Mouse (Mus musculus) B cell, adult 2 months (primary cell): ENCODE data around the gene Kctd14.

Source experiments
- DNase-seq, 2 experiments: peaks; one replicate each; pipeline ENCODE4 v3.0.0; 2022

The Kctd14 gene

DNA sequence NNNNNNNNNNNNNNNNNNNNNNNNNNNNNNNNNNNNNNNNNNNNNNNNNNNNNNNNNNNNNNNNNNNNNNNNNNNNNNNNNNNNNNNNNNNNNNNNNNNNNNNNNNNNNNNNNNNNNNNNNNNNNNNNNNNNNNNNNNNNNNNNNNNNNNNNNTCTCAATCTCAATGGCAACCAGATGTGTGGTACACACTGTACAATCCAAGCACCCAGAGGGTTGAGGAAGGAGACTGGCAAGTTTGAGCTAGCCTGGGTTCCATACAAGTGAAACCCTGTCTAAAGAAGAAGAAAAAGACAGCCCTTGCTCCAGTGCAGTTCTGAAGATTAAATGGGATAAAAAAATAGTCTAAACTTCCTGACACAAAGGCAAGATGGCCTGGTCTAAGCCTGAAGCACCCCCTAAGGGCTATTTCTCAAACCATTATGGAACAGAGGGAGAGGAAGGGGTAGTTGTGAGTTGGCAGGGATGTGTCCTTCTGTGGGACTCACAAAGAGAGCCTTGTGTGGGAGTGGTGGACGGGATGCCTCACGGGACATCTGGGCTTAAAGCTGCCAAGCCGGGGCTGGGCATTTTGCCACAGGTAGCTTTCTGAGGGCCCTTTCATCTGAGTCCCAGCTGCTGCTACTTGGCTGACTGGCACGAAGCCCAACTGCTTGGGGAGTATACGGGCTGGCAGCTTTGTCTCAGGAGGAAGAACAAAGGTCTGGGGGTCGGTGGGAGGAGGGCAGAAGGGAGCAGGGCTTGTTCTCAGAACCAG is 4.8 kb upstream of the Kctd14 start:
- no peak for DNase-seq

- no peak for DNase-seq
Observed at GRCm38 (mm10) chr7:97447050-97447531, 4.0 kb upstream of the Kctd14 start.

- DNase-seq: no peak
Observed at GRCm38 (mm10) chr7:97452196-97452595, 1.1 kb downstream of the Kctd14 start.

DNA sequence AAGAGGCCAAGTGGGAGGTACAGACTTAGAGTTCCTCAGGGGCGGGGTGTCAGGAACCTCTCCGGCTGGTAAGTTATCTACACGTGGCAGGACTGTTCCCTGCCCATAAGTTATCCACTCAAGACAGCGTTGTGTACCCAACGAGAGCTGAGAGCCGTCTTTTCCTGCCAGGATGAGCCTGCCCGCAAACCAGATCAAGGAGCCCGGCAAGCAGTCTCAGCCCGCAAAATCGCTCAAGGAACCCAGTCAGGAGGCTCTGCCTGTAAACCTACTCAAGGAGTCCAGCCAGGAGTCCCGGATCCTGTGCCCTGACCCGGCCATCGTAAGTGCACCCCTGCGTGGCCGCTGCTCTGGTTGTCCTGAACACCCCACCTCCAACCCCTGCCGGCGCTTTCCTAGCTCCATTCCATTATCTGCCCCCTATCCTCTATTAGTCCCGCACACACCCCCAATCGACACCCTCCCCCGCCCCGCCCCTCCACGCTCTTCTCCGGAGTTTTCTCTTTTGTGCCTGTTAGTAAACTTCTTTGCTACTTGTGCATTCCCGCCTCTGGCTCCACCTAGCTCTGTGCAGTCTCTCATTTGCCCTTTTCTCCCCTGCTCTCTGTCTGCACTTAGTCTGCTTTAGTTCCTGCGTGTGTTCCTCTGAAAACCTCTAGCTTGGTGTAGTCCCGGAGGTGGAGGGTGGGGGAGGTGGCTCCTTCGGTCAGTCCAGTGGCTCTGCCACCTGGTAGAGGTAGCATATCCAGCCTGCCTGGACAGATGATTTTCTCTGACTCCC is 2.2 kb downstream of the Kctd14 start:
- peak; percentile 29 to 35 for DNase-seq

GRCm38 (mm10) chr7:97454795-97455194 is 3.7 kb downstream of the Kctd14 start:
- DNase-seq: no peak

- DNase-seq: peak; percentile 24 to 35
Observed at GRCm38 (mm10) chr7:97455577-97455976, 4.5 kb downstream of the Kctd14 start.

DNA sequence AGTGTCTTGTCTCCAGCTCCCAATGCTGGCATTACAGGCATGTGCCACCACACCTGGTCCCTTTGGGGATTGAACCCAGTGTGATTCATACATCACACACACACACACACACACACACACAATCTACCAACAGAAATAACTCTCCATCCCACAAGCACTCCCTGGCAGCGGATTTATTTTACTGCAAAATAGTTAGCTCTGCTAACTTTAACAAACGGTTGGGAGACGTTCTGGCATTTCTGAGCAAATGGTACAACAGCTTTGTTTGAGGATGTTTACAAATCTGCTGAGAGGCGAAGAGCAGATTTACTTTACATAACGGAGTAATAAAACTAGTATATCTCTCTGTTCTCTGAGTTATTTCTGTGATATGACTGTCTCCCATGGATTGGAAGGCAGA is 21.9 kb downstream of the Kctd14 start:
- DNase-seq: no peak

GRCm38 (mm10) chr7:97479349-97479748 is 28.2 kb downstream of the Kctd14 start:
- DNase-seq: no peak

DNA sequence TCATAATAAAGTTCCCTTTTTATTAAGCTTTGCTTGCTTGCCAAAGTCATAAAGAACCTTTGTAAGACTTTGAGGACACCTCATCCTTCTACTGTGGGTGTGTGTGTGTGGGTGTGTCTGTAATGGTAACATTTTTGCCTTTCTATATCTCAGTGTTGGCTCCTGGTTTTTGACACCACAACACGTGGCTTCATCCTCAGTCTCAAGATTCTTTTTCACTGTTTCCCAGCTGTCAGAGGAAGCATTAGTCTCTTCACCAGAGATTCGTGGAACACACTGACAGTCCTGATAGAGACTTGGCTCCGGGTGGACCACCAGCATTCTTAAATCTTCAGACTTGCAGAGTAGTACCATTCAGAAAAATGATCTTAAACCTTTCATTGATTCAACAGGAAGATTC is 29.2 kb downstream of the Kctd14 start:
- DNase-seq: no peak

DNA sequence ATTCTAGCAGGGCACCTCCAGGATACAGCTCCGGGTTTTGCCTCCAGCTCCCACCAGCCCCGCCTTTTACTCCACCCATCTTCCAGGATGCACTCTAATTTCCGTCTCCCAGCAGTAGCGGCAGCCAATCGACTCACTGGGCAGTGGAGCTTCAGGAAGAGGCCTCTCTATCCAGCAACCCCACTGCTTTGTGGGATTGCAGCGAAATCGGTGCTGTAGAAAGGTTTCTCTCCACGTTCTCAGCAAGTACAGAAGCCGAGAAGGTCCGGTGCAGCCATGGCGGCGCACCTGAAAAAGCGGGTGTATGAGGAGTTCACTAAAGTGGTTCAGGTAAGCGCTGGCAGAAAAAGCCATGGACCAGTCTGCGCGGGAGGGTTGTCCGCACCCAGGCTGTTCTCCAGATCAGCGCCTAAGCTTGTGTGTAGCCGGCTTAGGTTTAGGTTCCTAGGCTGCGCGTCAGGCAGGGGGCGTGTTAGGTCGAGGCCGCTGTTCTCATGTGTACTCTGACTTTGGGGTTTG is 29.8 kb downstream of the Kctd14 start, which contains the start of gene Ints4:
Ints4 (plus strand) TSS at position 136 of the 519 bp plus-strand sequence.
- peak; percentile 78 to 82 for DNase-seq

- DNase-seq: no peak
Observed at GRCm38 (mm10) chr7:97483378-97483777, 32.3 kb downstream of the Kctd14 start.

GRCm38 (mm10) chr7:97491157-97491556 is 40.0 kb downstream of the Kctd14 start:
- no peak for DNase-seq

GRCm38 (mm10) chr7:97492420-97492819 is 41.3 kb downstream of the Kctd14 start:
- no peak for DNase-seq

DNA sequence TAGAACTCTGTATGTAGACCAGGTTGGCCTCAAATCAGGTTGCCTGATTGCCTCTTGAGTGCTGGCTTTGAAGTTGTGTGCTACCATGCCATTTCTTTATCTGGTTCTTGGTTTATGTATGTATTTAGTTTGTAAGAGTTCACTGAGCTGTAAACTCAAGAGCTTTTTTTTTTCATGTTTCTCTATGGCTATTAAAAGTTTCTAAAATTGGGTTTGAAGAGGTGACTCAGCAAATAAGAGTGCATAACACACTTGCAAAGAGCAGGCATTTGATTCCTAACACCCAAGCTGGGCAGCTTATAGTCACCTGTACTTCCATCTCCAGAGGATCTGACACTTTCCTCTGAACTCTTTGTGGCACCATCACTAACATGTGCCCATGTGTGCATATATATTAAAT is 43.9 kb downstream of the Kctd14 start:
- DNase-seq: no peak

DNA sequence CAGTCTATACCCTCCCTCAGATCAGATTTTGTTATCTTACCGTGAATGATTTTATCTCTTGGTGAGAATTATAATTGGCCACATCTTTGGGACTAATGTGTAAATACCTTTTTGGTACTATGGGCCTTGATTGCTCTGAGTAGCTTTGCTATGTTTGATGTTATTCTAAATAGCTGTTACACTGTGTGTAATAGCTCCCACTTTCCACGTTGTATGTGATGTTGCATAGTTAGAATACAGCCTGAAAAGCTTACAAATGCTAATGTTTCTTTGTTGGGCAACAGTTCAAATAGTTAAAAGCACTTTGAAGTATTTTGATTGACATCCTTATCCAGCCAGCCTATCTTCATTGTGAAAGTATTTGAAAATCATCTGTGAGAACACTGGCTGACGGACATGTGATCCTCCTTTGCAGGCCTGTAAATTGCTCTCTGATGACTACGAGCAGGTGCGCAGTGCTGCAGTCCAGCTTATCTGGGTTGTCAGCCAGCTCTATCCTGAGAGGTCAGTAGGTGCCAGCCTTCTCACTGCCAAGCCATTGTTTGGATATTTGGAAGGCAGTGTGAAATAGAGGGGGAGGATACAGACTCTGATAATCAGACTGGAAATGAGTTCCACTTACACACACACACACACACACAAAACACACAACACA is 49.6 kb downstream of the Kctd14 start:
- no peak for DNase-seq
